Mouse (Mus musculus) olfactory bulb, adult 2 months (tissue): ENCODE results near the gene Car7. TPM values are rescaled to one million over a fixed set of nuclear protein-coding genes. Genes with fewer than 3 reads are reported as not detected.

Experiments
- H3K27ac ChIP-seq: fragments of 200-500 bp; 2 replicates; pipeline ENCODE4 v1.5.1; 2012; ENCODE audit warnings: low read depth, low read length; ENCODE audit not compliant: insufficient read depth
- H3K4me1 ChIP-seq: fragments of 200-500 bp; 2 replicates; pipeline ENCODE4 v1.6.1; 2012; ENCODE audit warnings: low read length; ENCODE audit not compliant: control insufficient read depth, insufficient read depth
- H3K4me3 ChIP-seq: fragments of 200-500 bp; 2 replicates; pipeline ENCODE4 v1.5.1; 2012; ENCODE audit warnings: mild to moderate bottlenecking, low read depth, low read length, moderate library complexity; ENCODE audit not compliant: insufficient read depth
- CTCF ChIP-seq: fragments of 200-500 bp; IDR thresholded peaks from 2 replicates; pipeline ENCODE4 v1.5.1; 2012; ENCODE audit warnings: low read depth, mild to moderate bottlenecking, low read length, moderate library complexity; ENCODE audit not compliant: insufficient read depth
- POLR2A ChIP-seq: fragments of 200-500 bp; IDR thresholded peaks from 2 replicates; pipeline ENCODE4 v1.6.1; 2012; ENCODE audit warnings: mild to moderate bottlenecking, low read depth, low read length, moderate library complexity; ENCODE audit not compliant: insufficient read depth
- WGBS: fragments of 180-500 bp; shearing (Covaris S2); methylation state at CpG from one replicate; pipeline ENCODE4 v1.1.7; 2018; 5-methylcytosine and 5-hydroxymethylcytosine counted together
- polyA plus RNA-seq: library from polyadenylated mRNA; stranded (reverse); fragments of >200 nt; gene quantifications from 2 replicates; pipeline ENCODE4 v1.2.4, GENCODE M21; 2012; ENCODE audit warnings: low replicate concordance; ENCODE audit not compliant: missing spikeins, insufficient read depth, insufficient read length

The Car7 gene
- polyA plus RNA-seq, 1 experiment, result not detected

DNA sequence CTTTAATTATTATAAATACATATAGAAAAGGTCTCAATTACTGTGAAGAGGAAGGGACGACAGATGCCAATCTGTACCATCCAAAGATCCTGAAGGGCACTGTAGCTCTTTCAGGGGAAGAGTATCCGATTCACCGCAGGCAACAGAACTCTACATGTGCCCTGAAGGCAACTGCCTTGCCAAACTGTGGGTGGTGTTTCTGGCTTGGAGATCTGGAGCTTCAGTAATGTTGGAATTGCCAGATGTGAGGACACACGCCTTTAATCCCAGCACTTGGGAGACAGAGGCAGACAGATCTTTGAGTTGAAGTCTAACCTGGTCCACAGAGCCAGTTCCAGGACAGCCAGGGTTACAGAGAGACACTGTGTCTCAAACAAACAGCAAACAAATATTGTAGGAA lies 4.4 kb downstream of the Car7 start:
- WGBS, result 97% methylated on average over 4 of the region's 4 CpGs
- H3K27ac ChIP-seq, result no peak overlapping the region
- no peak overlapping the region for H3K4me3 ChIP-seq
- TF ChIP-seq POLR2A (no peak), CTCF (no peak)
- H3K4me1 ChIP-seq, result peaks cover 23% of the 10 kb centered on the region

DNA sequence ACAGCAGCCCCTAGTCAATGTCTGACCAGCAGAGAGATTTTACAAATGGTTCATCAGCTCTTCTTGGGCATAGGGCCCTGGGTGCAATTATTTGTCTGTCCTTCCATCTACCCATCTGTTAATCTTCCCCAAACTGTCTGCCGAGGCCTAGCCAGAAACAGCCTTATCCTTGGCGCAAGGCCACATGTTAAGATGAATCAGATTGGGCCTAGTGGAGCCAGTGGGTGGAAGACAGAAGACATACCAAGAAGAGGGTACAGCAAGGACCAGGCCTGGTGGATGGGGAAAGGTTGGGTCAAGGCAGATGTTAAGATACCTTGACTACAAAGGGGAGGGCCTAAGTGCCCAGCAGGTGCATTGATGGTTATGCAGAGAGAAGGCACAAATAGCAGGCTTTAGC lies 5.1 kb downstream of the Car7 start:
- 66% methylated on average over 2 of the region's 2 CpGs for WGBS
- TF ChIP-seq POLR2A (no peak), CTCF (no peak)
- Histone ChIP-seq H3K4me1 (peaks cover 24% of the 10 kb centered on the region), H3K4me3 (no peak overlapping the region), H3K27ac (no peak overlapping the region)

DNA sequence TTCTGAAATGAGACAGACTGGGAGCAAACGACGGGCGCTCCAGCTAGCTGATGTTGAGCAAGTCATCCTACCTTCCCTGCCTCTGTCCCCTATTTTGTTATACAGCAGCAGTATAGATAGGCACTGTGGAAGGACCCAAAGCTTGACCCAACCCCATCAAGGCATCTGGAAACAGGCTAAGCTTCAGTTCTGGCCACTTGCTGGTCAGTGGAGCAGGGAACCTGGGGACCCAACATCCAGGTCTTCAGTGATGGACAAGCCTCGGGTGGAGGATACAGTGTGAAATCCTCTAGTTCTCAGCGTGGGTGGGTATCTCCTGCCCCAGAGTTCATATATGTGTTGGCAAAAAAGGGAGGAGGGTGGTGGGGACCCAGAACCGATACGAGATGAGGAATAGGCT lies 5.7 kb downstream of the Car7 start:
- TF ChIP-seq POLR2A, result no peak
- TF ChIP-seq CTCF, result no peak
- H3K27ac ChIP-seq, result no peak overlapping the region
- H3K4me1 ChIP-seq, result peaks cover 24% of the 10 kb centered on the region
- 46% methylated on average over 7 of the region's 7 CpGs for WGBS
- H3K4me3 ChIP-seq, result peak overlapping the region; percentile 68; the same call in 1 of the 2 replicates

DNA sequence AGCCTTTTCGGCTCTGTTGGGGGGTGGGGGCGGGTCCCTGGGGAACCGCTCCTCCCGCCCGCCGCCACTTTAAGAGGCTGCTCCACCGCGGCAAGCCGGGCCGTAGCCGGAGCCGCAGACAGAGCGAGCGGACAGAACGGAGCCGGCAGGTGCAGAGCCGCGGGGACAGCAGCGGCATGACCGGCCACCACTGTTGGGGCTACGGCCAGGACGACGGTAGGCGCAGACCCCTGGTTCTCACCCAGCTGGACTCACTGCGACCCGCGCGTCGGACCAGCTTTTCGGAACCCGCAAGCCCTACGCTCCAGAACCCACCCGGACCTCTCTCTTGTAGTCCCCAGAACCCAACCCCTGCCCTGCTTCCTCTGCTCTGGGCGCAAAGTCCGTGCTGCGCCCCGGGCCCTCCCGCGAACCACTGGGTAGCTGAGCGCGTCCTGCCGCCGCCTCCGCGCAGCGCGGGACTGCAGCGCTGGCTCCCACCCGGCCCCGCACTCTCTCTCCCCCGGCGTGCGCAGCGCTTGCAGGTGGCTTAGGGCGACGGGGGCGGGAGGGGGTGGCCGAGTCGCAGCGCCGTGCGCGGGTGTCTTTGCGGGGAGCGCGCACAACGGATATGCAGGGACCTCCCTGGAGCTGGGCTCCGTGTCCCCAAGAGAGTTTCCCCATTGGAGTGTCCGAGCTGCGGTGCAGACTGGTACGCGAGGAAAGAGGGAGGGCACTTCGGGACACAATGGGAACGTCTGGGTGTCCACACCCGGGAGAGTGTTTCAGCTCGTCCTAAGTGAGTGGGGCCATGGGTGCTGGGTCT lies 6.4 kb downstream of the Car7 start:
- TF ChIP-seq CTCF (no peak), POLR2A (no peak; the same call in 1 of the 2 replicates)
- H3K4me3 ChIP-seq, result peak overlapping the region; percentile 68
- WGBS, result 2% methylated on average over 75 of the region's 76 CpGs
- peak overlapping the region; percentile 87 for H3K27ac ChIP-seq
- peaks cover 24% of the 10 kb centered on the region for H3K4me1 ChIP-seq

DNA sequence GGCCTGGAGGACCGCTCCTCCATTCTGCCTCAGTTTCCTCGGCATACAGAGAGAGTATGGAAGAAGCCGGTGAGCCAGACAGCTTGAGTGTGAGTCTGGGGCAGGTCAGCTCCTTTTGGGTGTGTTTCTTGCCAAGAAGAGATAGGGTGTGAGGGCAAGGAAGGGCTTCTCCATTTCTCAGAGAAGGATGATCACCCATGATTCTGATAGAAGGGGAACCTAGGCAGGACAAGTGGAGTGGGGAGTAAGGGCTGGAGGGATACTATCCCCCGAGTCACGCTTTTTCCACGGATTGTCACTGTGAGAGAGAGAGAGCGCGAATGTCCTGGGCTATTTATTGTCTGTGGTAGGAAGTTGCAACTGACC lies 7.0 kb downstream of the Car7 start:
- H3K27ac ChIP-seq, result peak overlapping the region; percentile 87
- 7% methylated on average over 8 of the region's 8 CpGs for WGBS
- TF ChIP-seq CTCF, result no peak
- H3K4me3 ChIP-seq, result peak overlapping the region; percentile 68
- peaks cover 24% of the 10 kb centered on the region for H3K4me1 ChIP-seq

DNA sequence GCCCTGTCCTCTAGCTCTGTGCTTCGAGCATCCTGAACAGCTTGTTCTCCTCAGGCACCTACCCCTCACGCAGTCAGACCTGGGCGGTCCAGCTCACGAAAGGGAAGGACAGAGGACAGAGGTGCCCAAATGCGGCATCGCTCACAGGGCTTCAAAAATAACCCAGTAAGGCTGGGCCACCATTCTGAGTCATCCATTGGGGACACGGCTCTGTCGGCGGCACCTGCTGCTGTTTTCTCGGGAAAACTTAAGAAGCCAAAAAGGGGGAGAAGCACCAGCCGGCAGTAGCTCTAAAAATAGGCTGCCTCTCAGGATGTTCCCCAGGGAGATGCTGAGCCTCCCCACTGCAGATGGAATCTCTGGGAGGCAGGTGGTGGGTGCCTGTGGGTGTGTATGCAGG lies 7.7 kb downstream of the Car7 start:
- H3K4me1 ChIP-seq, result peaks cover 24% of the 10 kb centered on the region
- peak overlapping the region; percentile 68 for H3K4me3 ChIP-seq
- WGBS, result 7% methylated on average over 11 of the region's 11 CpGs
- no peak for TF ChIP-seq CTCF
- no peak for TF ChIP-seq POLR2A
- H3K27ac ChIP-seq, result peak overlapping the region; percentile 87

DNA sequence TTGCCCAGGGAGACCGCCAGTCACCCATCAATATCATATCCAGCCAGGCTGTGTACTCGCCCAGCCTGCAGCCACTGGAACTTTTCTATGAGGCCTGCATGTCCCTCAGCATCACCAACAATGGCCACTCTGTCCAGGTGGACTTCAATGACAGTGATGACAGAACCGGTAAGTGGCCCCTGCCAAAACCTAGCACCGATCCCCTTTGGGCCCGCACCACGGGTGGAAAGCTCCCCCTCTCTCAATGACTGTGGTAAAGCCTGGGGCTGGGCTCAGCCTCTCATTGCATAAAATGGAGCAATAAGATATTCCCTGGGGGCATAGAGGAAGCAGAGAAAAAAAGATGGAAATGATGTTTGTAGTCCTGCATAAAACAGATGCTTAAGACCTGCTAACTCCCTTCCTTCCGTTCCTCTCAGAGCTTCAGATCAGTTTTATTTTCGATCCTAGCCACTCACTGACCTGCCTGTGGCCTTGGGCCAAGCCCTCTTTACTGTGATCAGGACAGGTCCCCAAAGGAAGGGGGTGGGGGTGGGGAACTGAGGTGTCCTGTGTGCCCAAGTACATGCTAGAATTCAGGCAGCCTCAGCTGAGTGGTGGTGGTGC lies 9.1 kb downstream of the Car7 start:
- Histone ChIP-seq H3K4me1 (peaks cover 24% of the 10 kb centered on the region), H3K4me3 (no peak overlapping the region), H3K27ac (no peak overlapping the region)
- TF ChIP-seq CTCF, result no peak
- TF ChIP-seq POLR2A, result no peak
- 89% methylated on average over 8 of the region's 8 CpGs for WGBS

DNA sequence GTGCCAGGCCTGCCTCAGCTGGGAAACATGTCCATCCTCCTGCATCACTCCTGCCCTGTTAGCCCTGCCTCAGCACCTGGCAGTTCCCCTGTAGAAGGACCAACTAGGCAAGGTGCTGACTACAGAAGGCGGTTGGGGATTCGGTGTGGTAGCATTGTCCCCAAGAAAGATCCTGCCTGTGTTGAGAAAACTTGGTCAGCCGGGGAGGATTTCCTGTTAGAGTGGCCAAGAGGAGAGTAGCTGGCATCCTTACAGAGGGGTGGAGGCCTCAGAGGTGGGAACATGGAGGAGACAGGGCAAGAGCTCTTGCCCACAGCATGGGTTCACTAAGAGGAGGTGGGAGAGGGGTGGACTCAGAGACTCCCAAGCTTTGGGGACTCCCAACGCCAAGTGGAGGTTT lies 20.7 kb downstream of the Car7 start:
- 84% methylated on average over 4 of the region's 4 CpGs for WGBS
- Histone ChIP-seq H3K27ac (no peak overlapping the region), H3K4me1 (no peaks in the 10 kb centered on the region), H3K4me3 (no peak overlapping the region)
- TF ChIP-seq CTCF (no peak), POLR2A (no peak)

DNA sequence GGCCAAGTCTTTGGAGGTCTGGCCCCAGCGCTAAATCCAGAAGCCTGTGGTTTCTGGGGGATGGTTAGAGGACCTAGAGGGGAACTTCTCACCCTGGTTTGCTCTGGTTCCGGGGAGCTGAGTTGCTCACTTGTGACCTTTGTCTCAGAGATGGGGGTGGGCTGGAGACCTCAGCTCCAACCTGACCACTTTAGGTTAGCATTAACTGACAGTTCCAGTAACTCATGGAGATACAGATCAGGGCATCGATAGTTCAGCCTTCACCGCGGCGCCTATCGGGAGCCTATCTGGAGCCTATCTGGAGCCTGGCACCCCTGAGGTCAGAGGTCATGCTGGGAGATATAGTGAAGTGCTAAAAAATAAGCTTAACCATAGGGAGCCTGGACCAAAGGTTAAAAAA lies 22.7 kb downstream of the Car7 start:
- no peak for TF ChIP-seq CTCF
- no peak for TF ChIP-seq POLR2A
- Histone ChIP-seq H3K4me3 (no peak overlapping the region), H3K4me1 (no peaks in the 10 kb centered on the region), H3K27ac (no peak overlapping the region)
- WGBS, result 92% methylated on average over 7 of the region's 7 CpGs
